Mouse (Mus musculus) bone marrow, adult 2 months (tissue): ENCODE measurements around the gene Gpc5. TPM values are rescaled to one million over a fixed set of nuclear protein-coding genes. Genes with fewer than 3 reads are reported as not detected.

ENCODE experiments used
- H3K27ac ChIP-seq: fragments of 200-500 bp; 2 replicates; pipeline ENCODE4 v1.5.1; 2012; ENCODE audit warnings: low read depth, mild to moderate bottlenecking, control low read depth, inconsistent platforms, low read length; ENCODE audit not compliant: control insufficient read depth, poor library complexity, insufficient read depth
- H3K4me1 ChIP-seq: fragments of 200-500 bp; 2 replicates; pipeline ENCODE4 v1.6.1; 2011; ENCODE audit warnings: low read length; ENCODE audit not compliant: control insufficient read depth, insufficient read depth
- H3K4me3 ChIP-seq: fragments of 200-500 bp; replicated peaks from 2 replicates; pipeline ENCODE3; 2011; ENCODE audit warnings: mild to moderate bottlenecking, low read depth, low read length, control low read depth; ENCODE audit not compliant: control insufficient read depth
- CTCF ChIP-seq: fragments of 200-500 bp; IDR thresholded peaks from 2 replicates; pipeline ENCODE4 v1.5.1; 2011; ENCODE audit warnings: low read length, control low read depth; ENCODE audit not compliant: control insufficient read depth, insufficient read depth
- POLR2A ChIP-seq: fragments of 200-500 bp; IDR thresholded peaks from 2 replicates; pipeline ENCODE4 v1.6.1; 2011; ENCODE audit warnings: low read depth, mild to moderate bottlenecking, control low read depth, low read length, borderline replicate concordance; ENCODE audit not compliant: control insufficient read depth
- WGBS: fragments of 180-500 bp; shearing (Covaris S2); methylation state at CpG from one replicate; pipeline ENCODE4 v1.1.7; 2018; 5-methylcytosine and 5-hydroxymethylcytosine counted together
- polyA plus RNA-seq: library from polyadenylated mRNA; stranded (reverse); fragments of >200 nt; gene quantifications from 2 replicates; pipeline ENCODE4 v1.2.4, GENCODE M21; 2011; ENCODE audit warnings: low replicate concordance; ENCODE audit not compliant: missing spikeins, insufficient read depth, insufficient read length

Gene Gpc5
- polyA plus RNA-seq, 1 experiment, result not detected

DNA sequence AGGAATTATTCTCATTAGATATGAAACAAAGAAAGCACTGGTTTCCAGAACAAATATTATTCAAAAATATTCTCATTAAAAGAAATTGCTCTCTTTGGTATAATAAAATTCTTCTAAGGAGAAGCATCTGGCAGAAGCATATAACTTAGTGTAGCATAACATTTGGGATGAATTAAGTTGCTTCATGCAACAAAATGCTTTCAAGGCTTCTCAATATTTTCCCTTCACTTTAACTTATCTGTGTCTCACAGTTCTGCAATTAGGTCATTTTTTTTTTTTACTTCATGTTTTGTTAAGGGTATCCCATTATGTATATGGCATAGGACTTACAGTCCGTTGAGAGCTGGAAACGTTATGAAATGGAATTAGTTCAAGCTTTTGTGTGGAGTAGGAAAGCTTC lies 250.6 kb downstream of the Gpc5 start:
- Histone ChIP-seq H3K27ac (no peak overlapping the region), H3K4me1 (no peaks in the 10 kb centered on the region), H3K4me3 (no peak overlapping the region)
- TF ChIP-seq POLR2A (no peak), CTCF (no peak)
- 60% methylated on average over 2 of the region's 2 CpGs for WGBS

DNA sequence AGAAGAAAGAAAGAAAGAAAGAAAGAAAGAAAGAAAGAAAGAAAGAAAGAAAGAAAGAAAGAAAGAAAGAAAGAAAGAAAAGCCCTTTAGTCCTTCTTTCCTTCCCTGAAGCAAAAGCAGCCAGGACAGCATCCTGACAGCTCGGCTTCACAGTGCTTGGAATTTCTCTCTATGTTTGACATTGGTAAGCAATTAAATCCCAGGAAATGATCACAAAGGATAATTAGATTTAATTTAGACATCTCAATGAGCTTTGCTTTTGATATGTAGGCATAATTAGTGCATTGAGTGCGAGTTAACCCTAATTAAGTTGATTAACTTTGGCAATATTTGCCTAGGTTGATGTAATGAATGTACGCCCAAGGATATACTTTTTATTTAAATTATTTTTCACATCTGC lies 257.4 kb downstream of the Gpc5 start:
- no peak overlapping the region for H3K4me3 ChIP-seq
- WGBS, result 84% methylated on average over 3 of the region's 3 CpGs
- no peaks in the 10 kb centered on the region for H3K4me1 ChIP-seq
- no peak for TF ChIP-seq CTCF
- TF ChIP-seq POLR2A, result no peak
- no peak overlapping the region for H3K27ac ChIP-seq

DNA sequence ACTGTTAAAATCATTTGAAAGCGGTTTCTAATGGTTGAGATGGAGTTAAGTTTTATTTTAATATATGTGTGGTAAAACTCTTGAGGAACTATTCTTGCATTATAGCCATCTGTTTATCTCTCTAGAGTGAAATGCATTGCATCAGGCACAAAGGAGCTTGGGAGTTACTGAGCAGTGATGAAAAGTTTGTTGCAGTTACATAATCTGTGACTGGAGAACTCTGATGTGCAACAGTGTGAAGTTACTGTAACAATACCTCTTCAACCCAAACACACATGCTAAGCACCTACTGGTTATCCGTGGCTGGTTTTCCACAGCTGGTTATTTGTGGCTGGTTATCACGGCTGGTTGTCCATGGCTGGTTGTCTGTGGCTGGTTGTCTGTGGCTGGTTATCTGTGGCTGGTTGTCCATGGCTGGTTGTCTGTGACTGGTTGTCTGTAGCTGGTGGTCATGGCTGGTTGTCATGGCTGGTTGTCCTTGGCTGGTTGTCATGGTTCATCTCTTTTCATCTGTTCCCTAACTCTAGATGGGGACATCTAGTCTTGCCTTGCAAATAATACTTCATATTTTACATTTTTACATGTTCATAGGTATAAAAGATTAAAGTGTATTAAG lies 273.4 kb downstream of the Gpc5 start:
- no peak for TF ChIP-seq CTCF
- no peak for TF ChIP-seq POLR2A
- H3K27ac ChIP-seq, result no peak overlapping the region
- WGBS, result 52% methylated on average over 3 of the region's 3 CpGs
- H3K4me1 ChIP-seq, result no peaks in the 10 kb centered on the region
- no peak overlapping the region for H3K4me3 ChIP-seq

DNA sequence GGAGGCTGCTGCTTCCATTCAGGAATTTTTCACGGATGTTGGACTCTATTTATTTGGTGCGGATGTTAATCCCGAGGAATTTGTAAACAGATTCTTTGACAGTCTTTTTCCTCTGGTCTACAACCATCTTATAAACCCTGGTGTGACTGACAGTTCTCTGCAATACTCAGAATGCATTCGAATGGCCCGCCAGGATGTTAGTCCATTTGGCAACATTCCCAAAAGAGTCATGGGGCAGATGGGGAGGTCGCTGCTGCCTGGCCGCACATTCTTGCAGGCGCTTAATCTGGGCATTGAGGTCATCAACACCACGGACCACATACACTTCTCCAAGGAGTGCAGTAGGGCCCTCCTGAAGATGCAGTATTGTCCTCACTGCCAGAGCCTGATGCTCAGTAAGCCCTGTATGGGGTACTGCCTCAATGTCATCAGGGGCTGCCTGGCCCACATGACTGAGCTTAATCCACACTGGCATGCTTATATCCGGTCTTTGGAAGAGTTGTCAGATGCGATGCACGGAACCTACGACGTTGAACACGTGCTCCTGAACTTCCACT lies 277.7 kb downstream of the Gpc5 start:
- 82% methylated on average over 15 of the region's 15 CpGs for WGBS
- TF ChIP-seq CTCF (no peak), POLR2A (no peak)
- H3K4me3 ChIP-seq, result no peak overlapping the region

DNA sequence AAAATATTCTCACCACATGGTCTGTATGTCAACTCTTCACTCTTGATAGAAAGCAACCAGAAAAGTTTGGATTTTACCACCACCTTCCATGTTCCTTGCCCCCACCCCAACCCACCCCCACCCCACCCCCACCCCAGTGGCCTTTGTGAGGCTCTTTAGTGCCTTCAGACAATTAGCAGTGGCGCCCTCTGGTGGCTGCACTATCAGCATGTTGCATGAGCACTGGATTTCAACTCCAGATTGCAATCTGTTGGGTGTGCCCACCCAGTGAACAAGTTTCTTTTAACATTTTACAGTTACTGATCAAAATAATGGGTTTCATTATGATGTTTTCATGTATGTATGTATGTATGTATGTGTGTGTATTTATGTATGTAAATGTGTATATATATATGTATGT lies 279.1 kb downstream of the Gpc5 start:
- Histone ChIP-seq H3K4me1 (no peaks in the 10 kb centered on the region), H3K27ac (no peak overlapping the region), H3K4me3 (no peak overlapping the region)
- 0% methylated on average over 1 of the region's 1 CpGs for WGBS
- TF ChIP-seq POLR2A (no peak), CTCF (peak; percentile 41; the same call in 1 of the 2 replicates)

More for the DNA sequence above, 277.7 kb downstream of the Gpc5 start:
- Histone ChIP-seq H3K4me1 (no peaks in the 10 kb centered on the region), H3K27ac (no peak overlapping the region)

DNA sequence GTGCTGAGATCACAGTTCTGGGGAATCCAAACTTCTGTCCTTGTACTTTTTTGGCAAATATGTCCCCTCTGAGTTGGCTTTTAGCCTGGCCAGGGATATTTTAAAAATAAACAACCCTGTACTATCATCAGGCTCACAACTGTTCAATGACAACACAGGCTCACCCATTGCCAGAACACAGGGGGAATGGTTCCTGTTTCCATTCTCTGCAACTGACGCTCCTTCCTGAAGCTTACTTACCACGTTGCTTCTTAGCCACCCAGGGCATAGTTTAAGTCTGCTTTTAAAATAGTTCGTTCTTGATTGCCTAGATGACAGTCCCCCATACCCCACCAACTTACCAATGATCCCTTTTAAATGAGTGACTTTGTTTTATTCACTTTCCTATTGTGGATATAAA lies 299.8 kb downstream of the Gpc5 start:
- Histone ChIP-seq H3K27ac (no peak overlapping the region), H3K4me3 (no peak overlapping the region), H3K4me1 (no peaks in the 10 kb centered on the region)
- 21% methylated on average over 3 of the region's 3 CpGs for WGBS
- no peak for TF ChIP-seq POLR2A
- TF ChIP-seq CTCF, result no peak

DNA sequence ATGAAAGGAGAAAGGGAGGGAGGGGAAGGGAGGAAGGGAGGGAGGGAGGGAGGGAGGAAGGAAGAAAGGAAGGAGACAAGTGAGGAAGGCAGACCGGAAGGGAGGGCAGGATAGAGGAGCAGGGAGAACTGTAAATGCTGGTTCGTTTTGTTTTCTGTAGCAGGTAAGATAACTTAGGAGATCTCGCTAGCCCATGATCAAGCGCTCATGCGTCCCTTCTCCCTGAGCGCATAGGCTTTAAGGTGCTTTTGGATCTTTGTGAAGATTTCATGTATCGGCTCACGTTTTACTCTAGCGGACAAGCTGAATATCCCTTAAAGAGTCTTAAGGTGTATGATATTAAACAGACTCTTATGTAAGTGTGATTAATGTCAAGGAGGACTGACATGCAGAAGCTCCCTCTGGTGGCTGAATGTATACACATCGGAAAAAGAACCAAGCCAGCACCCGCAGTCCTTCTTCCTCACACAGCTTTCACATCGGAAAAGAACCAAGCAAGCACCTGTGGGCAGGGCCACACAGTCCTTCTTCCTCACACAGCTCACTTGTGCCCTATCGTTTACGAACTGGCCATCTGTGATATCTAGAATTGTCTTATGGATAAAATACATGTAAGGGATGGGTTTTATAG lies 301.0 kb downstream of the Gpc5 start:
- Histone ChIP-seq H3K4me1 (no peaks in the 10 kb centered on the region), H3K4me3 (no peak overlapping the region), H3K27ac (no peak overlapping the region)
- TF ChIP-seq POLR2A (no peak), CTCF (peak; percentile 13; the same call in 1 of the 2 replicates)
- 39% methylated on average over 14 of the region's 14 CpGs for WGBS

DNA sequence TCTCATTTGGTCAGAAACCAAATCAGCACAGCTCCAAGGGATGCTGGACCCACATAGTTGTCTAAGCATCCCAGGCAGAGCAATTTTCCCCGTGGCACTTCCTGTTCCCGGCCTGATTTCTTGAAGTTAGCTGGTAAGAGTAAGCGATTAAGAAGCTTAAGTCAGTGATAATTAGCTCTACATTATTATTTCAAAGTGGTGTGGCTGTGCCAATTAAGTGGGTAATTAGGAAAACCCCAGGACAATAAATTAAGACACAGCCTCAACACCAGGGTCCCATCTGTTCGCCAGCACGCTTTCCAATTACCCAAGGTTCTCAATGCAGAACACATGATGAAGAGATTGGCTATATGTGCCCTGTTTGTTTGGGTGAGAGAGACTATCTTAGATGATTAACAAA lies 314.6 kb downstream of the Gpc5 start:
- Histone ChIP-seq H3K4me3 (no peak overlapping the region), H3K4me1 (no peaks in the 10 kb centered on the region), H3K27ac (no peak overlapping the region)
- TF ChIP-seq POLR2A, result no peak
- no peak for TF ChIP-seq CTCF
- WGBS, result 72% methylated on average over 5 of the region's 5 CpGs

DNA sequence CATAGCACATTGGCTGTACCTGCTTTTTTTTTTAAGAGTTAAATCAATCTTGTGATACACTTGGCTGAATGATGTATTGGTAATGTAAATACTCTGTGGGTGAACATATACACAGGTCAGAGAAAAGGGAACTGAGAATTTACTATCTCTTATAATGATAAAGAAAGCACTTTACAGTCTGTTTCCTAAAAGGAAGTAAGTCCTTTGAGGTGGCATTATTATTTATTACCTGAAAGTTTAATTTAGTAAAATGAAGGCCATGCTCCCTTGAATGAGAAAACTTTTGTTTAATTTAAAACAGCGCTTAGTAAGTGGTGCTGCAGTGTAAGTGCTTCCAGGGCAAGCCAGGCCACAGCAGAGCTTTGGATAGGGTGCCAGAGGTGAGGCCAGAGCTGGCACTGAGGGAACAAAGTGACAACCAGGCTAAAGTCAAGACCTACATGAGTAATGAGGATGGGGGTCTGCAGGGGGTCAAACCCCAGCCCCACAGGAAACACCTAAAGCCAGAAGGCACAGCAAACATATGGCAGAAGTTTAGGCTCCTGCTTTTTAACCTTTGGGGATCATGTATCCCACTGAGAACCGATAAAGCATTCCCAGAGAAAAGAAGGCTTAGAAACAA lies 315.4 kb downstream of the Gpc5 start:
- H3K27ac ChIP-seq, result no peak overlapping the region
- no peaks in the 10 kb centered on the region for H3K4me1 ChIP-seq
- TF ChIP-seq POLR2A (no peak), CTCF (no peak)
- H3K4me3 ChIP-seq, result no peak overlapping the region
- 24% methylated on average over 2 of the region's 2 CpGs for WGBS
